Comparison of ENCODE assay signal across 22 mouse cellular contexts in the genomic region with DNA sequence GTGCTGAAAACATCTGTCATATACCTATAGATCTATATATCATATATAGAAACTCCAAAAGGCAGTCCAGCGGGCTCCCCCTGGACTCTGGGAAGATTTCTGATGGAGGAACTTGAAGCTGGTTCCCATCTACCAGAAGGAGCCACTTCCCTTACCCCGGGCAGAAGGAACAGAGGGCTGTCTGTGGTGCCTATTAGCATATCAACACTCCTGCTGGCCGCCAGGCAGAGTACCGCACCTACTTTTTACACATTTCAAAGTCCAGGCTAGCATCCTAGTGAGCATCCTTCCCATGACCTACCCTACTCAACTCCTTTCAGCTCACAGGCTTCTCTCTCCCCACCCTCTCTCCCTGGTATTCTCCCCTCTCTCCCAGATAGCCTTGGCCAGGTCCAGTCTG. TPM values are rescaled to one million over a fixed set of nuclear protein-coding genes. Genes with fewer than 3 reads are reported as not detected.
DNase-seq lines count a peak whose midpoint lies in the region; ATAC-seq and TF ChIP-seq lines count a peak whose summit lies in the region.
"Had no signal": no experiment of that assay in that cellular context is flagged by ENCODE, and none has a peak within 500 bp of the region (broad histone marks: within the 10 kb centered on the region; RNA-seq: fewer than 3 reads in every experiment).

No protein-coding gene starts in this region.

- intact Hi-C loops in heart, postnatal 25 days (cut with DNase I) = no loop called here

- H3K9ac ChIP-seq in intestine, postnatal 0 days (ENCODE audit: low read depth, low read length) = no peak overlapping the region
- H3K9ac ChIP-seq in intestine, embryonic 16.5 days (ENCODE audit: low read depth, low read length) = no peak overlapping the region
- H3K9ac ChIP-seq: embryonic facial prominence, embryonic 12.5 days; forebrain, embryonic 15.5 days; heart, embryonic 15.5 days; hindbrain, embryonic 14.5 days had no signal

- no peak overlapping the region for H3K4me3 ChIP-seq in intestine, postnatal 0 days (ENCODE audit: low read depth, low read length)
- no peak overlapping the region for H3K4me3 ChIP-seq in intestine, embryonic 16.5 days (ENCODE audit: low read length)
- H3K4me3 ChIP-seq in layer of hippocampus, adult 2 months = no peak overlapping the region
- H3K4me3 ChIP-seq: embryonic facial prominence, embryonic 12.5 days; forebrain, embryonic 15.5 days; heart, adult 2 months; heart, embryonic 15.5 days; hindbrain, embryonic 10.5 days had no signal

- H3K27me3 ChIP-seq in intestine, postnatal 0 days (replicated peaks; ENCODE audit: control insufficient read depth, insufficient read depth, low read length) = no peaks in the 10 kb centered on the region; the same call in 1 of the 2 replicates
- H3K27me3 ChIP-seq in intestine, embryonic 16.5 days (replicated peaks; ENCODE audit: control insufficient read depth, insufficient read depth, low read length) = no peaks in the 10 kb centered on the region; the same call in 1 of the 2 replicates
- H3K27me3 ChIP-seq in splenic B cell, adult 2 months (ENCODE audit: control insufficient read depth, insufficient read depth, low read length, poor library complexity, severe bottlenecking) = no peaks in the 10 kb centered on the region
- H3K27me3 ChIP-seq: forebrain, embryonic 15.5 days had no signal

- H3K36me3 ChIP-seq in intestine, postnatal 0 days (ENCODE audit: control insufficient read depth, insufficient read depth) = no peaks in the 10 kb centered on the region
- no peaks in the 10 kb centered on the region for H3K36me3 ChIP-seq in intestine, embryonic 16.5 days (ENCODE audit: control insufficient read depth, insufficient read depth, low read length)
- peaks cover 2% of the 10 kb centered on the region; the same call in 1 of the 2 replicates for H3K36me3 ChIP-seq in splenic B cell, adult 2 months (ENCODE audit: control insufficient read depth, insufficient read depth, low read length, poor library complexity, severe bottlenecking)
- H3K36me3 ChIP-seq: embryonic facial prominence, embryonic 12.5 days; forebrain, embryonic 15.5 days; heart, embryonic 15.5 days; hindbrain, embryonic 10.5 days had no signal

- no peak overlapping the region for H3K27ac ChIP-seq in intestine, postnatal 0 days (ENCODE audit: low read depth, low read length)
- H3K27ac ChIP-seq in intestine, embryonic 16.5 days (ENCODE audit: low read length) = no peak overlapping the region
- no peak overlapping the region for H3K27ac ChIP-seq in layer of hippocampus, adult 2 months
- H3K27ac ChIP-seq: embryonic facial prominence, embryonic 12.5 days; forebrain, embryonic 15.5 days; heart, adult 2 months; heart, embryonic 15.5 days; hindbrain, embryonic 10.5 days; hindbrain, embryonic 14.5 days had no signal

- H3K9me3 ChIP-seq in intestine, postnatal 0 days (ENCODE audit: control insufficient read depth) = 0 out of 2 replicates have a peak, but pooled peaks cover 3% of the 10 kb centered on the region
- peaks cover 3% of the 10 kb centered on the region; the same call in 1 of the 2 replicates for H3K9me3 ChIP-seq in intestine, embryonic 16.5 days (ENCODE audit: control insufficient read depth, low read length)
- H3K9me3 ChIP-seq: embryonic facial prominence, embryonic 12.5 days; forebrain, embryonic 15.5 days; heart, embryonic 15.5 days; hindbrain, embryonic 10.5 days had no signal

- DNase-seq in R1 (ENCODE audit: low read depth, low spot score) = peak; percentile 45
- DNase-seq in splenic B cell, adult 2 months (ENCODE audit: low read depth, low spot score) = peak; percentile 51
- no peak for DNase-seq in left cerebral cortex, adult 11 months (ENCODE audit: low spot score)
- DNase-seq in heart, postnatal 25 days (ENCODE audit: low spot score) = no peak
- no peak for DNase-seq in layer of hippocampus, adult 2 months (ENCODE audit: low spot score in 2 of 2)
- DNase-seq: adrenal gland, adult 8-10 months; cerebellum, adult 18-20 months; cerebellum, postnatal 10 days; embryo, embryonic 11 days; gastrocnemius, postnatal 10 days; heart, adult 2 months; heart, postnatal 14 days had no signal

- ATAC-seq in intestine, postnatal 0 days = no peak
- no peak; the same call in 1 of the 2 replicates for ATAC-seq in intestine, embryonic 16.5 days
- peak; percentile 66 for ATAC-seq in megakaryocyte, adult 5-6 weeks (ENCODE audit: poor library complexity, severe bottlenecking)
- ATAC-seq: forebrain, embryonic 15.5 days; Patski had no signal

- 0 out of 2 replicates have a peak, but pooled peaks have one; percentile 17 for TF ChIP-seq CTCF in intestine, postnatal 0 days (IDR thresholded peaks at IDR 0.05; ENCODE audit: low read depth)
- TF ChIP-seq CTCF in layer of hippocampus, adult 2 months (conservative IDR thresholded peaks at IDR 0.05) = no peak

- no peaks in the 10 kb centered on the region for H3K4me1 ChIP-seq in intestine, postnatal 0 days (replicated peaks; ENCODE audit: control insufficient read depth, insufficient read depth, low read length)
- H3K4me1 ChIP-seq in intestine, embryonic 16.5 days (ENCODE audit: control insufficient read depth, insufficient read depth, low read length) = peaks cover 4% of the 10 kb centered on the region; the same call in 1 of the 2 replicates
- H3K4me1 ChIP-seq: embryonic facial prominence, embryonic 12.5 days had no signal

- 27% methylated on average over 4 of the region's 4 CpGs for WGBS in intestine, postnatal 0 days
- 42% methylated on average over 4 of the region's 4 CpGs for WGBS in intestine, embryonic 16.5 days

- H3K4me2 ChIP-seq in intestine, postnatal 0 days (replicated peaks; ENCODE audit: low read depth) = no peak overlapping the region
- no peak overlapping the region for H3K4me2 ChIP-seq in intestine, embryonic 16.5 days (ENCODE audit: low read depth, low read length)
- H3K4me2 ChIP-seq: embryonic facial prominence, embryonic 12.5 days; forebrain, embryonic 15.5 days; heart, embryonic 11.5 days; heart, embryonic 15.5 days; hindbrain, embryonic 14.5 days had no signal

RNA-seq across cellular contexts. Expression of a gene that starts 9.8 kb away (rescaled TPM):
- 105 and 117 TPM in 2 replicates for polyA plus RNA-seq in intestine, postnatal 0 days (2015; fragmentation: Nextera tagmentation; extraction: Ambion mirVana)
- 53.2 and 58.8 TPM in 2 replicates for polyA plus RNA-seq in intestine, embryonic 16.5 days (2015; fragmentation: Nextera tagmentation; extraction: Ambion mirVana)
- total RNA-seq in megakaryocyte, adult 5-6 weeks (2015) = 85.5 and 103 TPM in 2 replicates
- total RNA-seq in megakaryocyte, adult 5-6 weeks (2017) = 91.0 and 123 TPM in 2 replicates
- 100 to 1,000 TPM; 152 to 154 TPM for total RNA-seq in heart, postnatal 25 days (2021)
- 10 to 100 TPM; 14.8 to 15.3 TPM for total RNA-seq in layer of hippocampus, adult 2 months (2021)

RNA-seq across cellular contexts. Expression of a gene that starts 22.9 kb away (rescaled TPM):
- 0.65 and 1.3 TPM in 2 replicates for polyA plus RNA-seq in intestine, postnatal 0 days (2015; fragmentation: Nextera tagmentation; extraction: Ambion mirVana)
- 1.2 and 1.3 TPM in 2 replicates for polyA plus RNA-seq in intestine, embryonic 16.5 days (2015; fragmentation: Nextera tagmentation; extraction: Ambion mirVana)
- 44.4 and 49.1 TPM in 2 replicates for total RNA-seq in megakaryocyte, adult 5-6 weeks (2015)
- 39.6 and 42.3 TPM in 2 replicates for total RNA-seq in megakaryocyte, adult 5-6 weeks (2017)
- total RNA-seq in heart, postnatal 25 days (2021) = under 1 TPM; 0.70 to 0.87 TPM
- 1 to 10 TPM; 1.7 TPM for total RNA-seq in layer of hippocampus, adult 2 months (2021)
- polyA plus RNA-seq: Patski had no signal

RNA-seq across cellular contexts. Expression of a gene that starts 38.3 kb away (rescaled TPM):
- 108 and 111 TPM in 2 replicates for polyA plus RNA-seq in intestine, postnatal 0 days (2015; fragmentation: Nextera tagmentation; extraction: Ambion mirVana)
- 60.0 and 63.3 TPM in 2 replicates for polyA plus RNA-seq in intestine, embryonic 16.5 days (2015; fragmentation: Nextera tagmentation; extraction: Ambion mirVana)
- 76.1 and 81.6 TPM in 2 replicates for total RNA-seq in megakaryocyte, adult 5-6 weeks (2015)
- total RNA-seq in megakaryocyte, adult 5-6 weeks (2017) = 33.4 and 48.2 TPM in 2 replicates
- 100 to 1,000 TPM; 101 to 109 TPM for total RNA-seq in heart, postnatal 25 days (2021)
- 10 to 100 TPM; 17.9 to 20.3 TPM for total RNA-seq in layer of hippocampus, adult 2 months (2021)

Comparison
In these comparisons a context has a peak if more than half of its experiments do, and no peak if none do; other contexts are left out.
1. DNase-seq: peak in R1 (single experiment) and splenic B cell, adult 2 months (single experiment); none in left cerebral cortex, adult 11 months (single experiment), heart, postnatal 25 days (single experiment) and layer of hippocampus, adult 2 months (0 of 2).
2. RNA of a gene that starts 9.8 kb away (total RNA-seq): 152 to 154 TPM in heart, postnatal 25 days and 85.5 to 123 TPM in megakaryocyte, adult 5-6 weeks; 14.8 to 15.3 TPM in layer of hippocampus, adult 2 months; every median in the first group is over 4 times any median in the second.
3. RNA of a gene that starts 22.9 kb away (total RNA-seq): 39.6 to 49.1 TPM in megakaryocyte, adult 5-6 weeks; 1.7 TPM in layer of hippocampus, adult 2 months and 0.70 to 0.87 TPM in heart, postnatal 25 days; every median in the first group is over 10 times any median in the second.